Mouse (Mus musculus) neural tube, embryonic 11.5 days (tissue): Measurements from ENCODE around the gene Scfd2. TPM values are rescaled to one million over a fixed set of nuclear protein-coding genes. Genes with fewer than 3 reads are reported as not detected.

ENCODE experiments used
- ATAC-seq: fragments of 200-750 bp; cut with Nextera tagmentation; 2 replicates; pipeline ENCODE4 v1.8.0; 2017; ENCODE audit warnings: moderate number of reproducible peaks, mild to moderate bottlenecking, moderate TSS enrichment, moderate library complexity; ENCODE audit not compliant: insufficient read depth, low FRiP score, low TSS enrichment
- DNase-seq: peaks from one replicate; pipeline ENCODE4 v3.0.0-alpha.2; 2015; ENCODE audit warnings: low spot score
- H3K27ac ChIP-seq: fragments of 300-500 bp; sonication (generic); 2 replicates; pipeline ENCODE4 v1.5.1; 2014; ENCODE audit warnings: low read depth, mild to moderate bottlenecking, low read length
- H3K27me3 ChIP-seq: fragments of 300-500 bp; sonication (generic); 2 replicates; pipeline ENCODE4 v1.6.1; 2014; ENCODE audit warnings: mild to moderate bottlenecking, low read length, mixed read lengths; ENCODE audit not compliant: control insufficient read depth, insufficient read depth
- H3K36me3 ChIP-seq: fragments of 300-500 bp; sonication (generic); 2 replicates; pipeline ENCODE4 v1.6.1; 2014; ENCODE audit warnings: mild to moderate bottlenecking, low read length, moderate library complexity, mixed read lengths; ENCODE audit not compliant: control insufficient read depth, insufficient read depth
- H3K4me1 ChIP-seq: fragments of 300-500 bp; sonication (generic); 2 replicates; pipeline ENCODE4 v1.6.1; 2014; ENCODE audit warnings: low read length, mixed read lengths; ENCODE audit not compliant: control insufficient read depth, insufficient read depth
- H3K4me2 ChIP-seq: fragments of 300-500 bp; sonication (generic); 2 replicates; pipeline ENCODE4 v1.6.1; 2014; ENCODE audit warnings: low read depth, mild to moderate bottlenecking, moderate library complexity
- H3K4me3 ChIP-seq: fragments of 300-500 bp; sonication (generic); 2 replicates; pipeline ENCODE4 v1.5.1; 2014; ENCODE audit warnings: low read depth, low read length
- H3K9ac ChIP-seq: fragments of 300-500 bp; sonication (generic); 2 replicates; pipeline ENCODE4 v1.6.1; 2014; ENCODE audit warnings: mild to moderate bottlenecking, low read length
- H3K9me3 ChIP-seq: fragments of 300-500 bp; sonication (generic); 2 replicates; pipeline ENCODE4 v1.6.1; 2016; ENCODE audit warnings: low read length; ENCODE audit not compliant: control insufficient read depth
- WGBS: fragments of 180-500 bp; shearing (Covaris S2); extraction: QIAGEN DNeasy Blood & Tissue Kit; methylation state at CpG from one replicate; pipeline ENCODE4 v1.1.7; 2014; 5-methylcytosine and 5-hydroxymethylcytosine counted together
- polyA plus RNA-seq: library from polyadenylated mRNA; unstranded; fragments of >200 nt; fragmentation: Nextera tagmentation; extraction: Ambion mirVana; gene quantifications from 2 replicates; pipeline ENCODE4 v1.2.1, GENCODE M21; 2014

Scfd2 gene
- polyA plus RNA-seq, 1 experiment from 2014 or later = 14.7 TPM

- no peak overlapping the region for H3K9ac ChIP-seq
- H3K27ac ChIP-seq = no peak overlapping the region
- WGBS = 89% methylated on average over 11 of the region's 11 CpGs
- H3K4me2 ChIP-seq = no peak overlapping the region
- DNase-seq = no peak
- no peaks in the 10 kb centered on the region for H3K36me3 ChIP-seq
- no peaks in the 10 kb centered on the region for H3K27me3 ChIP-seq
- H3K9me3 ChIP-seq = no peaks in the 10 kb centered on the region
- ATAC-seq = no peak
- H3K4me1 ChIP-seq = no peaks in the 10 kb centered on the region
- H3K4me3 ChIP-seq = no peak overlapping the region
These were observed 215.1 kb downstream of the Scfd2 start for GRCm38 (mm10) chr5:74316333-74316945.

DNA sequence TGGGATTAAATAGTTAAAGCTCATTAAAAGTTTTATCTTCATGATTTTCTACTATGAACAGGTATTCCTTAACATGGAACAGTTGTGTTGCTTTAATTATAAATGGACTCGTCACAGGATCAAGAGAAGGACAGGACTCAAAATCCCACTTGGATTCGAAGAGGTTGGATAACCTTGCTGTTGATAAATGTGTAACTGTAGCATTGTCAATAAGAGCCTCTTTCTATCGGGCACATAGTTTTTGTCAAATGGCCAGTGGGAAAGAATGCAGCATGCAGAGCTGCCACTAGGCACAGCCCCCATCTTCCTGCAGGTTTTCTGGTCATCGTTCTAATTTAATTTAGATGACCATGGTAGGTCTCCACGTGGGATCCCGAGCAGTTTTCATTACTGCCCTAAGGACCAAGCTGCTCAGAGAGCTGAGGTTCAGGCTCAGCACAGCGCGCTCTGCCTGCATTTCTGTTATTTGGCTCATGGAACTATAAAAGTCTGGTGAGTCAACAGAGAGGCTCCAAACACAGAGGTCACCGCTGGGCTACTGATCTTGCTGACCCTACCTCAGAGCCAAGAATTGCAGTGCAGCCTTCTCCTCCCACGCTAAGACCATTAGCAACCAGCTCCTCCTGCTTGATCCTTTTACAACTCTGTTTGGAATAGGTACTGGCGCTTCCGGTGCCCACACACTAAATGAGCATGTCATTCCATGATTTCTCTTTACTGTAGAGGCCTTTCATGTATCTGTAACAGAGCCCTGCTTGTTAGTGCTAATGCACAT, 215.9 kb downstream of the Scfd2 start:
- WGBS = 52% methylated on average over 12 of the region's 12 CpGs
- Histone ChIP-seq H3K36me3 (no peaks in the 10 kb centered on the region), H3K4me1 (no peaks in the 10 kb centered on the region), H3K9ac (no peak overlapping the region), H3K4me2 (no peak overlapping the region), H3K27me3 (no peaks in the 10 kb centered on the region), H3K9me3 (no peaks in the 10 kb centered on the region), H3K4me3 (no peak overlapping the region), H3K27ac (no peak overlapping the region)
- no peak for DNase-seq
- no peak for ATAC-seq

GRCm38 (mm10) chr5:74314501-74314900, 217.1 kb downstream of the Scfd2 start:
- Histone ChIP-seq H3K27me3 (no peaks in the 10 kb centered on the region), H3K9me3 (no peaks in the 10 kb centered on the region), H3K9ac (no peak overlapping the region), H3K4me3 (no peak overlapping the region), H3K27ac (no peak overlapping the region), H3K36me3 (no peaks in the 10 kb centered on the region), H3K4me2 (no peak overlapping the region), H3K4me1 (no peaks in the 10 kb centered on the region)
- 37% methylated on average over 6 of the region's 6 CpGs for WGBS
- DNase-seq (no peak), ATAC-seq (no peak)

GRCm38 (mm10) chr5:74313542-74313941, 218.0 kb downstream of the Scfd2 start:
- ATAC-seq (no peak), DNase-seq (no peak)
- Histone ChIP-seq H3K36me3 (no peaks in the 10 kb centered on the region), H3K9me3 (no peaks in the 10 kb centered on the region), H3K4me1 (no peaks in the 10 kb centered on the region), H3K9ac (no peak overlapping the region), H3K4me3 (no peak overlapping the region), H3K27ac (no peak overlapping the region), H3K27me3 (no peaks in the 10 kb centered on the region), H3K4me2 (no peak overlapping the region)
- 90% methylated on average over 7 of the region's 7 CpGs for WGBS

- WGBS = 59% methylated on average over 6 of the region's 6 CpGs
- H3K4me2 ChIP-seq = no peak overlapping the region
- no peak overlapping the region for H3K27ac ChIP-seq
- no peaks in the 10 kb centered on the region for H3K9me3 ChIP-seq
- ATAC-seq = no peak
- H3K4me3 ChIP-seq = no peak overlapping the region
- no peak overlapping the region for H3K9ac ChIP-seq
- H3K27me3 ChIP-seq = no peaks in the 10 kb centered on the region
- H3K4me1 ChIP-seq = no peaks in the 10 kb centered on the region
- DNase-seq = no peak
- H3K36me3 ChIP-seq = no peaks in the 10 kb centered on the region
These were observed 219.7 kb downstream of the Scfd2 start for GRCm38 (mm10) chr5:74311865-74312264.

- DNase-seq (peak; percentile 73), ATAC-seq (no peak)
- Histone ChIP-seq H3K4me3 (no peak overlapping the region), H3K27me3 (no peaks in the 10 kb centered on the region), H3K4me1 (no peaks in the 10 kb centered on the region), H3K9ac (no peak overlapping the region), H3K27ac (no peak overlapping the region), H3K36me3 (no peaks in the 10 kb centered on the region), H3K9me3 (no peaks in the 10 kb centered on the region), H3K4me2 (no peak overlapping the region)
- 35% methylated on average over 6 of the region's 6 CpGs for WGBS
These were observed 220.2 kb downstream of the Scfd2 start for GRCm38 (mm10) chr5:74311200-74311825.

GRCm38 (mm10) chr5:74310101-74310500, 221.5 kb downstream of the Scfd2 start:
- no peak for DNase-seq
- H3K36me3 ChIP-seq = no peaks in the 10 kb centered on the region
- no peak for ATAC-seq
- no peaks in the 10 kb centered on the region for H3K4me1 ChIP-seq
- H3K27ac ChIP-seq = no peak overlapping the region
- no peak overlapping the region for H3K4me2 ChIP-seq
- H3K27me3 ChIP-seq = no peaks in the 10 kb centered on the region
- H3K9ac ChIP-seq = no peak overlapping the region
- H3K9me3 ChIP-seq = no peaks in the 10 kb centered on the region
- no peak overlapping the region for H3K4me3 ChIP-seq
- WGBS = 82% methylated on average over 5 of the region's 5 CpGs

GRCm38 (mm10) chr5:74307242-74307641, 224.3 kb downstream of the Scfd2 start:
- no peak overlapping the region for H3K27ac ChIP-seq
- 71% methylated on average over 5 of the region's 5 CpGs for WGBS
- no peaks in the 10 kb centered on the region for H3K27me3 ChIP-seq
- H3K9ac ChIP-seq = no peak overlapping the region
- DNase-seq (no peak), ATAC-seq (no peak)
- no peak overlapping the region for H3K4me3 ChIP-seq
- H3K9me3 ChIP-seq = no peaks in the 10 kb centered on the region
- H3K36me3 ChIP-seq = no peaks in the 10 kb centered on the region
- no peaks in the 10 kb centered on the region for H3K4me1 ChIP-seq
- no peak overlapping the region for H3K4me2 ChIP-seq
